Mouse (Mus musculus) embryonic fibroblast, embryonic 13.5 days (primary cell): ENCODE measurements around the gene Spop.

Experiments used
- CTCF ChIP-seq: IDR thresholded peaks from 2 replicates; pipeline ENCODE4 v1.5.1; 2011; ENCODE audit warnings: mild to moderate bottlenecking, control low read depth, low read length, moderate library complexity, borderline replicate concordance; ENCODE audit not compliant: insufficient read depth
- POLR2A ChIP-seq: IDR thresholded peaks from 2 replicates; pipeline ENCODE4 v1.6.1; 2011; ENCODE audit warnings: low read depth, mild to moderate bottlenecking, control low read depth, low read length, moderate library complexity

DNA sequence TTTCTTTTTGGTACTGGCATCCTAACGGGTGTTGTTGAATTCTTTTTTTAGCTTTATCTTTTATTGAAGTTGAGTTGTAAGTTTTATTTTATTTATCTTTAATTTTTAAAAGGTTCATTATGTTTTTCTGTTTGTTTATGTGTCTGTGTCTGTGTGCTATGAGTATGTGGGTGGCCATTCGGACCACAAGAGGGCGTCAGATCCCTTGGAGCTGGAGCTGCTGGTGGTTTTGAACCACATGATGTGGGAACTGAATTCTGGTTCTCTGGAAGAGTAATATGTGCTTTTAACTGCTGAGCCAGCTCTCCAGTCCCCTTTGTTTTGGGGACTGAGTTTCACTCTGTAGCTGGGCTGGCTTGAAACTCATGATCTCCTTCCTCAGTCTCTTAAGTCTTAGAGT is 9.6 kb downstream of the Spop start:
- TF ChIP-seq CTCF, result no peak
- no peak for TF ChIP-seq POLR2A
